Mouse (Mus musculus): ENCODE data around the gene Mdga1. TPM values are rescaled to one million over a fixed set of nuclear protein-coding genes. Genes with fewer than 3 reads are reported as not detected.

Mdga1 gene
- total RNA-seq, 2 experiments from 2014 or later = 39.4 to 42.1 TPM

GRCm38 (mm10) chr17:29827602-29828001 lies 142.3 kb downstream of the Mdga1 start:
- intact Hi-C loops (cut with DNase I) = no loop called here
- DNase-seq (ENCODE audit: low spot score in 2 of 2) = no peak

GRCm38 (mm10) chr17:29824512-29825120 lies 145.3 kb downstream of the Mdga1 start:
- no peak for DNase-seq (ENCODE audit: low spot score in 2 of 2)
- intact Hi-C loops (cut with DNase I) = no loop called here

- intact Hi-C loops (cut with DNase I) = no loop called here
- peak; percentile 37 to 63 for DNase-seq (ENCODE audit: low spot score in 2 of 2)
Observed at GRCm38 (mm10) chr17:29824208-29824509, 145.7 kb downstream of the Mdga1 start.

GRCm38 (mm10) chr17:29823439-29824207 lies 146.3 kb downstream of the Mdga1 start:
- DNase-seq (ENCODE audit: low spot score in 2 of 2) = no peak
- intact Hi-C loops (cut with DNase I) = no loop called here

GRCm38 (mm10) chr17:29819608-29820007 lies 150.3 kb downstream of the Mdga1 start:
- no peak for DNase-seq (ENCODE audit: low spot score in 2 of 2)
- intact Hi-C loops (cut with DNase I) = no loop called here

GRCm38 (mm10) chr17:29818989-29819388 lies 150.9 kb downstream of the Mdga1 start:
- DNase-seq (ENCODE audit: low spot score in 2 of 2) = no peak
- intact Hi-C loops (cut with DNase I) = no loop called here

- DNase-seq (ENCODE audit: low spot score in 2 of 2) = peak in 1 of 2 experiments; percentile 40
- intact Hi-C loops (cut with DNase I) = no loop called here
Observed at GRCm38 (mm10) chr17:29818264-29818945, 151.5 kb downstream of the Mdga1 start.

GRCm38 (mm10) chr17:29814758-29815157 lies 155.1 kb downstream of the Mdga1 start:
- DNase-seq (ENCODE audit: low spot score in 2 of 2) = no peak
- intact Hi-C loops (cut with DNase I) = no loop called here

- DNase-seq (ENCODE audit: low spot score in 2 of 2) = no peak
- intact Hi-C loops (cut with DNase I) = no loop called here
Observed at GRCm38 (mm10) chr17:29813328-29813727, 156.6 kb downstream of the Mdga1 start.

- intact Hi-C loops (cut with DNase I) = no loop called here
- DNase-seq (ENCODE audit: low spot score in 2 of 2) = no peak
Observed at GRCm38 (mm10) chr17:29803545-29803944, 166.3 kb downstream of the Mdga1 start.

- intact Hi-C loops (cut with DNase I) = no loop called here
- DNase-seq (ENCODE audit: low spot score in 2 of 2) = peak in 1 of 2 experiments; percentile 59
Observed at GRCm38 (mm10) chr17:29801358-29801757, 168.5 kb downstream of the Mdga1 start.

- intact Hi-C loops (cut with DNase I) = no loop called here
- no peak for DNase-seq (ENCODE audit: low spot score in 2 of 2)
Observed at GRCm38 (mm10) chr17:29800096-29800455, 169.8 kb downstream of the Mdga1 start.

- no peak for DNase-seq (ENCODE audit: low spot score in 2 of 2)
- intact Hi-C loops (cut with DNase I) = no loop called here
Observed at GRCm38 (mm10) chr17:29799398-29800095, 170.3 kb downstream of the Mdga1 start.

- no peak for DNase-seq (ENCODE audit: low spot score in 2 of 2)
- intact Hi-C loops (cut with DNase I) = no loop called here
Observed at GRCm38 (mm10) chr17:29798151-29798550, 171.7 kb downstream of the Mdga1 start.

GRCm38 (mm10) chr17:29796787-29797186 lies 173.1 kb downstream of the Mdga1 start:
- intact Hi-C loops (cut with DNase I) = loop anchor here (1.0 kb wide), 1 partner anchor 87 kb away; no protein-coding TSS in a partner anchor
- DNase-seq (ENCODE audit: low spot score in 2 of 2) = no peak

- intact Hi-C loops (cut with DNase I) = loop anchor here (1.0 kb wide), 1 partner anchor 87 kb away; no protein-coding TSS in a partner anchor
- DNase-seq (ENCODE audit: low spot score in 2 of 2) = peak; percentile 55 to 73
Observed at GRCm38 (mm10) chr17:29796086-29796485, 173.8 kb downstream of the Mdga1 start.

- peak; percentile 49 to 53 for DNase-seq (ENCODE audit: low spot score in 2 of 2)
- intact Hi-C loops (cut with DNase I) = no loop called here
Observed at GRCm38 (mm10) chr17:29795050-29795770, 174.7 kb downstream of the Mdga1 start.

GRCm38 (mm10) chr17:29791531-29792050 lies 178.3 kb downstream of the Mdga1 start:
- intact Hi-C loops (cut with DNase I) = no loop called here
- DNase-seq (ENCODE audit: low spot score in 2 of 2) = no peak

GRCm38 (mm10) chr17:29790231-29790740 lies 179.6 kb downstream of the Mdga1 start:
- intact Hi-C loops (cut with DNase I) = no loop called here
- peak in 1 of 2 experiments; percentile 52 for DNase-seq (ENCODE audit: low spot score in 2 of 2)
